Mouse (Mus musculus) CH12.LX (cell line): ENCODE data around the gene Tnp2. TPM values are rescaled to one million over a fixed set of nuclear protein-coding genes. Genes with fewer than 3 reads are reported as not detected.

ENCODE experiments used
- DNase-seq: peaks from one replicate; pipeline ENCODE4 v3.0.0-alpha.2; 2013; ENCODE audit errors: extremely low read depth
- H3K27ac ChIP-seq: 2 replicates; pipeline ENCODE4 v1.5.1; 2012; ENCODE audit warnings: low read depth, mild to moderate bottlenecking, control low read depth, moderate library complexity; ENCODE audit not compliant: insufficient read depth
- H3K27me3 ChIP-seq: replicated peaks from 2 replicates; pipeline ENCODE3; 2012; ENCODE audit warnings: inconsistent platforms
- H3K36me3 ChIP-seq, 2 experiments: replicated peaks in 1 of 2; 2 replicates each; pipeline versions ENCODE3 to v1.6.1; 2012; ENCODE audit warnings: inconsistent platforms in 1 of 2, low read length in 1 of 2, mild to moderate bottlenecking in 1 of 2, mixed read lengths in 1 of 2, moderate library complexity in 1 of 2; ENCODE audit not compliant: control insufficient read depth in 1 of 2, insufficient read depth in 1 of 2
- H3K4me1 ChIP-seq, 2 experiments: 2 replicates each; pipeline ENCODE4 v1.6.1; 2012; ENCODE audit warnings: inconsistent platforms in 1 of 2, moderate library complexity in 1 of 2; ENCODE audit not compliant: insufficient read depth in 2 of 2, control insufficient read depth in 1 of 2
- H3K4me2 ChIP-seq: 2 replicates; pipeline ENCODE4 v1.6.1; 2012; ENCODE audit warnings: low read depth, mild to moderate bottlenecking, control low read depth; ENCODE audit not compliant: poor library complexity, insufficient read depth, severe bottlenecking
- H3K4me3 ChIP-seq, 3 experiments: fragments of 150-350 bp in 1 of 3; sonication (generic) in 1 of 3; replicated peaks in 1 of 3; 2 replicates each; pipeline versions ENCODE3 to v1.5.1; 2011 to 2012; ENCODE audit warnings: low read depth in 2 of 3, low read length in 2 of 3, mild to moderate bottlenecking in 2 of 3, moderate library complexity in 2 of 3, control low read depth in 1 of 3, improper control_type of control experiment in 1 of 3, inconsistent platforms in 1 of 3, mixed read lengths in 1 of 3; ENCODE audit not compliant: poor library complexity in 1 of 3
- H3K79me2 ChIP-seq: replicated peaks from 2 replicates; pipeline ENCODE4 v1.6.1; 2012; ENCODE audit warnings: mild to moderate bottlenecking, moderate library complexity; ENCODE audit not compliant: control insufficient read depth, poor library complexity, insufficient read depth, severe bottlenecking; ENCODE audit errors: extremely low read depth
- H3K9ac ChIP-seq: 2 replicates; pipeline ENCODE4 v1.6.1; 2012; ENCODE audit warnings: low read depth, mild to moderate bottlenecking, control low read depth, moderate library complexity; ENCODE audit not compliant: insufficient read depth
- H3K9me3 ChIP-seq: replicated peaks from 2 replicates; pipeline ENCODE3; 2012; ENCODE audit warnings: low read length, inconsistent platforms, mixed read lengths
- BHLHE40 ChIP-seq: IDR thresholded peaks from 2 replicates; pipeline ENCODE4 v1.6.1; 2011; ENCODE audit warnings: mild to moderate bottlenecking, low read depth, low read length, improper control_type of control experiment
- CHD2 ChIP-seq: IDR thresholded peaks from 2 replicates; pipeline ENCODE4 v1.6.1; 2011; ENCODE audit warnings: low read length, improper control_type of control experiment
- CTCF ChIP-seq, 2 experiments: IDR thresholded peaks in 1 of 2; conservative IDR thresholded peaks in 1 of 2; 2 replicates each; pipeline ENCODE4 v1.5.1; 2011 to 2012; ENCODE audit warnings: low read depth in 2 of 2, low read length in 2 of 2, improper control_type of control experiment in 1 of 2, inconsistent platforms in 1 of 2, mild to moderate bottlenecking in 1 of 2, moderate library complexity in 1 of 2
- E2F4 ChIP-seq: IDR thresholded peaks from 2 replicates; pipeline ENCODE4 v1.6.1; 2011; ENCODE audit warnings: low read depth, low read length, improper control_type of control experiment; ENCODE audit not compliant: insufficient replicate concordance
- ELF1 ChIP-seq: IDR thresholded peaks from 2 replicates; pipeline ENCODE4 v1.6.1; 2014; ENCODE audit warnings: low read depth, mild to moderate bottlenecking, inconsistent platforms, low read length, improper control_type of control experiment
- EP300 ChIP-seq: IDR thresholded peaks from 2 replicates; pipeline ENCODE4 v1.6.1; 2011; ENCODE audit warnings: low read length, improper control_type of control experiment
- ETS1 ChIP-seq: conservative IDR thresholded peaks from 2 replicates; pipeline ENCODE4 v1.6.1; 2012; ENCODE audit warnings: low read depth, mild to moderate bottlenecking, inconsistent platforms, low read length, improper control_type of control experiment, moderate library complexity
- GABPA ChIP-seq: IDR thresholded peaks from 2 replicates; pipeline ENCODE4 v1.6.1; 2012; ENCODE audit warnings: low read depth, low read length, improper control_type of control experiment, inconsistent platforms; ENCODE audit not compliant: insufficient replicate concordance
- HCFC1 ChIP-seq: IDR thresholded peaks from 2 replicates; pipeline ENCODE4 v1.6.1; 2012; ENCODE audit warnings: low read depth, mild to moderate bottlenecking, inconsistent platforms, low read length, improper control_type of control experiment
- IRF4 ChIP-seq: IDR thresholded peaks from 2 replicates; pipeline ENCODE4 v1.6.1; 2014; ENCODE audit warnings: low read depth, mild to moderate bottlenecking, inconsistent platforms, low read length, improper control_type of control experiment
- JUN ChIP-seq: IDR thresholded peaks from 2 replicates; pipeline ENCODE4 v1.6.1; 2011; ENCODE audit warnings: low read depth, mild to moderate bottlenecking, low read length, improper control_type of control experiment, moderate library complexity; ENCODE audit not compliant: insufficient read depth
- JUND ChIP-seq: conservative IDR thresholded peaks from 2 replicates; pipeline ENCODE4 v1.6.1; 2011; ENCODE audit warnings: low read depth, low read length, improper control_type of control experiment
- KAT2A ChIP-seq: IDR thresholded peaks from 2 replicates; pipeline ENCODE4 v1.6.1; 2012; ENCODE audit warnings: low read length, improper control_type of control experiment, inconsistent platforms; ENCODE audit not compliant: insufficient replicate concordance
- MAFK ChIP-seq: IDR thresholded peaks from 2 replicates; pipeline ENCODE4 v1.6.1; 2011; ENCODE audit warnings: low read length, improper control_type of control experiment; ENCODE audit not compliant: insufficient replicate concordance
- MAX ChIP-seq: IDR thresholded peaks from 2 replicates; pipeline ENCODE4 v1.6.1; 2011; ENCODE audit warnings: low read length, improper control_type of control experiment
- MAZ ChIP-seq: IDR thresholded peaks from 2 replicates; pipeline ENCODE4 v1.6.1; 2012; ENCODE audit warnings: low read depth, mild to moderate bottlenecking, inconsistent platforms, low read length, improper control_type of control experiment, moderate library complexity
- MEF2A ChIP-seq: IDR thresholded peaks from 2 replicates; pipeline ENCODE4 v1.6.1; 2014; ENCODE audit warnings: low read depth, mild to moderate bottlenecking, inconsistent platforms, low read length, improper control_type of control experiment, borderline replicate concordance
- MXI1 ChIP-seq: IDR thresholded peaks from 2 replicates; pipeline ENCODE4 v1.6.1; 2011; ENCODE audit warnings: mild to moderate bottlenecking, low read depth, low read length, improper control_type of control experiment
- MYC ChIP-seq: IDR thresholded peaks from 2 replicates; pipeline ENCODE4 v1.6.1; 2011; ENCODE audit warnings: low read depth, mild to moderate bottlenecking, improper control_type of control experiment, low read length
- NELFE ChIP-seq: IDR thresholded peaks from 2 replicates; pipeline ENCODE4 v1.6.1; 2011; ENCODE audit warnings: low read depth, low read length, improper control_type of control experiment
- POLR2A ChIP-seq: IDR thresholded peaks from 2 replicates; pipeline ENCODE4 v1.6.1; 2011; ENCODE audit warnings: low read depth, mild to moderate bottlenecking, improper control_type of control experiment, low read length
- RCOR1 ChIP-seq: conservative IDR thresholded peaks from 2 replicates; pipeline ENCODE4 v1.6.1; 2012; ENCODE audit warnings: low read depth, mild to moderate bottlenecking, inconsistent platforms, low read length, improper control_type of control experiment
- SIN3A ChIP-seq: IDR thresholded peaks from 2 replicates; pipeline ENCODE4 v1.6.1; 2012; ENCODE audit warnings: low read length, improper control_type of control experiment, inconsistent platforms
- TBP ChIP-seq: conservative IDR thresholded peaks from 2 replicates; pipeline ENCODE4 v1.6.1; 2011; ENCODE audit warnings: low read depth, low read length, improper control_type of control experiment
- TCF12 ChIP-seq: IDR thresholded peaks from 2 replicates; pipeline ENCODE4 v1.6.1; 2014; ENCODE audit warnings: low read depth, mild to moderate bottlenecking, inconsistent platforms, low read length, improper control_type of control experiment
- UBTF ChIP-seq: IDR thresholded peaks from 2 replicates; pipeline ENCODE4 v1.6.1; 2012; ENCODE audit warnings: low read depth, mild to moderate bottlenecking, inconsistent platforms, low read length, improper control_type of control experiment, moderate library complexity
- USF1 ChIP-seq: IDR thresholded peaks from 2 replicates; pipeline ENCODE4 v1.6.1; 2014; ENCODE audit warnings: low read depth, mild to moderate bottlenecking, inconsistent platforms, low read length, improper control_type of control experiment
- USF2 ChIP-seq: conservative IDR thresholded peaks from 2 replicates; pipeline ENCODE4 v1.6.1; 2011; ENCODE audit warnings: low read depth, low read length, improper control_type of control experiment
- ZNF384 ChIP-seq: IDR thresholded peaks from 2 replicates; pipeline ENCODE4 v1.6.1; 2012; ENCODE audit warnings: low read depth, low read length, improper control_type of control experiment, inconsistent platforms
- dilution Hi-C: fragments of 300-500 bp; cut with MboI; formaldehyde crosslinking; loops from 2 replicates; pipeline ENCODE4 v1.14.3; 2020; ENCODE audit warnings: low sequenced_read_pairs; ENCODE audit not compliant: extremely low pct_unique_long_range_greater_than_20kb, extremely low pct_ligation_motif_present
- in situ Hi-C: fragments of 300-500 bp; cut with MboI; formaldehyde crosslinking; loops from 3 replicates; pipeline ENCODE4 v1.14.3; 2019; ENCODE audit warnings: low sequenced_read_pairs, low pct_ligation_motif_present, low pct_unique_long_range_greater_than_20kb, mixed read lengths
- polyA plus RNA-seq: library from polyadenylated mRNA; unstranded; fragments of >175 nt; gene quantifications from 2 replicates; pipeline ENCODE4 v1.2.1, GENCODE M21; 2012; ENCODE audit warnings: low read depth; ENCODE audit not compliant: insufficient read length
- total RNA-seq, 2 experiments: library from RNA; depleted of rRNA; stranded (reverse); fragments of 300-350 nt in 1 of 2; fragments of >200 nt in 1 of 2; gene quantifications; 2 replicates each; pipeline ENCODE4 v1.2.3; 2012 to 2014

The Tnp2 gene
- total and polyA plus RNA-seq, 3 experiments: 0.25 to 0.43 TPM; not detected in 1

DNA sequence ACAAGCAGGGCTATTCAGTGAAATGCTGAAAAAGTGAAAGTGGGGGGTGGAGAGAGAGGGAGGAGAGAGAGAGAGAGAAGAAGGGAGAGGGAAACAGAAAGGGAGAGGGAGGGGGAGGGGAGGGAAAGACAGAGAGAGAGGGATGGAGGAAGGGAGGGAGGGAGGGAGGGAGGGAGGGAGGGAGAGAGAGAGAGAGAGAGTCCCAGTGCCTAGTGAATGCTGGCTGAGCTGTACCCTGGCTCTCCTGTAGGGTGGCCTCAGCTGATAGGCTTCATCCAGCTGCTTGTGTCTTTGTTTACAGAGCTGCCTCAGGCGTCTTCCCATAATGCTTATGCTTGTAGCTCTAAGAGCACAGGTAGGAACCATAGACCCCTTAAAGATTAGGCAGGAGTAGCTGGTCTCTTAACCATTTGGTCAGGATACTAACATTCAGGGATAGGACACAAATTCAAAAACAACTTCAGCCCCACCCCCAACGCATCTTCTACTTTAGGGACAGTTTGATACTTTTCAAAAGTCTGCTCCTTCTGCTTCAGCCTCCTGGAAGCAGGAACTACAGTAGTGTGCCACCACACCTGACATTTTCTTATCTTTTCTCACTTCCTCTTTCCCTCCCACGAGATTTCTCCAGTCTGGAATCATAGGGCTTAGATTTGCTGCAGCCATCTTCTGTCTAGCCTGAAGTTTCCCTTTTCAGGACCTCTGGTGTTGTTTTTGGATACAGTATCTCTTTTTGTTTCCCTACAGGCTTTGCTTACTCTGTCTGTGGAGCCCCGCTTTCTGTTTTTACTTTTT lies 17.7 kb downstream of the Tnp2 start:
- Histone ChIP-seq H3K4me2 (no peak overlapping the region), H3K27me3 (peaks cover 3% of the 10 kb centered on the region), H3K4me3 (no peak overlapping the region), H3K36me3 (no peaks in the 10 kb centered on the region), H3K79me2 (no peaks in the 10 kb centered on the region), H3K4me1 (peaks cover 53 to 74% of the 10 kb centered on the region in 2 experiments), H3K9ac (no peak overlapping the region), H3K27ac (no peak overlapping the region), H3K9me3 (no peaks in the 10 kb centered on the region)
- peak; percentile 55 for DNase-seq
- dilution Hi-C loops: no loop called here
- in situ Hi-C loops: no loop called here
- TF ChIP-seq HCFC1: no peak
- TF ChIP-seq CTCF (conservative IDR thresholded peaks at IDR 0.05 in 1 of 2, IDR thresholded peaks at IDR 0.05 in 1 of 2; ENCODE audit: low read depth in 2 of 2, low read length in 2 of 2): no peak
- TF ChIP-seq CHD2: 0 out of 2 replicates have a peak, but pooled peaks have one; percentile 47
- peak; percentile 83 for TF ChIP-seq BHLHE40
- no peak for TF ChIP-seq ZNF384
- TF ChIP-seq USF1: no peak
- no peak for TF ChIP-seq E2F4
- TF ChIP-seq EP300: peak; percentile 81
- no peak; the same call in 1 of the 2 replicates for TF ChIP-seq RCOR1
- no peak for TF ChIP-seq KAT2A
- peak; percentile 63 for TF ChIP-seq ETS1
- no peak for TF ChIP-seq MEF2A
- no peak for TF ChIP-seq TCF12
- TF ChIP-seq IRF4: peak; percentile 69
- TF ChIP-seq MYC: 0 out of 2 replicates have a peak, but pooled peaks have one; percentile 52
- TF ChIP-seq USF2: no peak
- TF ChIP-seq SIN3A: no peak

DNA sequence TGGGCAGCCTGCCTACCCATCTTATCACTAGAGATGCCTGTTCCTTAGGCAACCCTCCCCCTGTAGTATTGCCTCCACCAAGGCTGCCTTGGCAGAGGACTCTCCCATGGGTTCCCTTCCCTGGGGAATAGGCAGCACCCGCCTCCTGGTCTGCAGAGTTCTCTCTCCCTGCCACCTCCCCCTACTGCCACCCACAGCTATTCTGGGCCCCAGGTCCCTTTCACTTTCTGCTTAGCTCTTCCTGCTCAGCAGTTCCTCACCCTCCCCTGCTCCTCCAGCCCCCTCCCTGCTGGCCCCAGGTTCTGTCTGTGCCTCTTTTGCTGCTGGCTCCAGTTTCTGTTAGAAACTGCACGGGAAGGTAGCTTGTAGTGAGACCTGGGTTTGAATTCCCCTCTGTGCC lies 18.8 kb downstream of the Tnp2 start:
- no peak overlapping the region for H3K4me3 ChIP-seq
- H3K4me2 ChIP-seq: peak overlapping the region; percentile 29; the same call in 1 of the 2 replicates
- H3K9ac ChIP-seq: no peak overlapping the region
- in situ Hi-C loops: no loop called here
- no peak overlapping the region for H3K27ac ChIP-seq
- no peaks in the 10 kb centered on the region for H3K9me3 ChIP-seq
- H3K36me3 ChIP-seq: no peaks in the 10 kb centered on the region
- peaks cover 3% of the 10 kb centered on the region for H3K27me3 ChIP-seq
- dilution Hi-C loops: no loop called here
- peak; percentile 97 for TF ChIP-seq MAZ
- peak; percentile 62 for TF ChIP-seq SIN3A
- TF ChIP-seq IRF4: peak; percentile 74
- no peak for TF ChIP-seq JUND
- no peak for TF ChIP-seq GABPA
- TF ChIP-seq UBTF: 0 out of 2 replicates have a peak, but pooled peaks have one; percentile 21
- TF ChIP-seq BHLHE40: peak; percentile 54
- no peak for TF ChIP-seq MXI1
- no peak for TF ChIP-seq TBP
- TF ChIP-seq ETS1: peak; percentile 71
- no peak for TF ChIP-seq NELFE
- peak; percentile 63; the same call in 1 of the 2 replicates for TF ChIP-seq CHD2
- TF ChIP-seq KAT2A: 0 out of 2 replicates have a peak, but pooled peaks have one; percentile 30
- peak; percentile 51; the same call in 1 of the 2 replicates for TF ChIP-seq MAFK
- no peak for TF ChIP-seq E2F4
- TF ChIP-seq EP300: peak; percentile 59; the same call in 1 of the 2 replicates
- TF ChIP-seq JUN: no peak
- no peak for TF ChIP-seq HCFC1
- peak; percentile 97 for TF ChIP-seq MEF2A
- TF ChIP-seq USF2: no peak
- TF ChIP-seq MAX: no peak
- no peak for TF ChIP-seq POLR2A
- TF ChIP-seq ELF1: peak; percentile 68
- 0 out of 2 replicates have a peak, but pooled peaks have one; percentile 73 for TF ChIP-seq TCF12
- peak; percentile 74 for DNase-seq
- peaks cover 48 to 68% of the 10 kb centered on the region in 2 experiments for H3K4me1 ChIP-seq
- H3K79me2 ChIP-seq: no peaks in the 10 kb centered on the region
